Mouse (Mus musculus): ENCODE results near the gene Poldip3.

The Poldip3 gene

DNA sequence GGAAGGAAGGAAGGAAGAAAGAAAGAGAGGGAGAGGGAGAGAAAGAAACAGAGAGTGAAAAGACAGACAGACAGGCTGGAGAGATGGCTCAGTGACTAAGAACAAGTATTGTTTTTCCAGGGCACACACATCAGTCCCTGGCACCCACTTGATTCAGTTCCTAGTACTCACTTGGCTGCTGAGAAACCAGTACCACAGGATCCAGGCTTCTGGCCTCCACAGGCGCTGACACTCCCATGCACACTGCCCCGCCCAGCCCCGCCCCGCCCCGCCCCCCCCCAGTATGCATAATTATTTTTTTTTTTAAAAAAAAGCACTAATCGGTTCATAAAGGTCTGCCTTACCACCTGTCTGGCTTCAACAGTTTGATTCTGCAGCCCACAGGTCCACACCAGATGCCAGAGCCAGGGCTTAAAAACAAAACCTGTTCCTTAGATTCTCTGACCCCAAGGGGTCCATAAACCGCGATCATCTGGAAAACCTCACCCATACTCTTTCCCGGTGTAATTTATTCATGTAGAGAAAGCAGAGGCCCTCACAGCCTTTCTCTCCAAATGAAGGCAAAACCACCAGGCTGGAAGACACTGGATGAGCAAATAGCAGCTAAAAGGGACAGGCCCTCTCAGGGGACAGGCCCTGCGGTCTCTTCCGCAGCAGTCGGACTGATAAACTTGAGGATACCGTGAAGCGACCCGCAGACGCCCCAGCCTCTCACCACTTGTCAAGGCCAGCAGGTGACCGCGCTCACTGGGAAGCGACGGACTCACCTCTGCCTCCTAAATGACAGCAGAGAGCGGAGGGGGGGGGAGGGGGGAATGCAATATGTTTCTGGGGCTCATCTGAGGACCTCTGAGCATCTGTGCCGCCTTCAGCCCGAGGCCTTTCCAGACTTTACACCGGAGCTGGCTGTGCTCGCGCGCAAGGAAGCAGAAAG lies 60.4 kb downstream of the Poldip3 start:
- DNase-seq (ENCODE audit: low read depth) = no peak

DNA sequence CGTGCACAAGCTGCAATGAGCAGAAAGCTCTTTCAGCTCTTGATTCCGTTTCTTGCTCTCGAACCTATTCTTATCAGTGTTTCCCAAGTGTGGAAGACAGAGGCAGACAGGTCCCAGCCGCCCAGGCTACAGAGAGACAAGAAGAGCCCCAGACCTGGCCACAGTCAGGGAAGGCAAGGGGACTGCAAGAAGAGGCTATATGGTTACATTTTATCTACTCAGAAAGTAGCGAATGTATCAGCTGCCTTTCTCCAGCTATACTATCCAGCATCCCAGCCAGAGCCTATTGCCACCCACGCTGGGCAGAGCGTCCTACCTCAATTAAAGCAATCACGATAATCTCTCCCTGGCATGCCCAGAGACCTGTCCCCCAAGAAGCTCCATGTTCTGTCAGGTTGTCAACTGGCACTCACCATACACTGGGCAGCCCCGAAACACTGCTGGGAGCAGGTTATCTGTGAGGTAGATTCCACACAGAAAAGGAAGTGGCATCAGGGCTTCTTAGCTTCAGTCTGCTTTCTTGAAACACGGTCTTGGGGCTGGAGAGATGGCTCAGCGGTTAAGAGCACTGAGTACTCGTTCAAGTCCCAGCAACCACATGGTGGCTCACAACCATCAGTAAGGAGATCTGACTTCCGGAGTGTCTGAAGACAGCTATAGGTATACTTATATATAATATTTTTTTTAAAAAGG lies 62.4 kb downstream of the Poldip3 start:
- no peak for DNase-seq (ENCODE audit: low read depth)

GRCm38 (mm10) chr15:83085901-83086300 lies 63.3 kb downstream of the Poldip3 start:
- DNase-seq (ENCODE audit: low read depth) = peak; percentile 38

DNA sequence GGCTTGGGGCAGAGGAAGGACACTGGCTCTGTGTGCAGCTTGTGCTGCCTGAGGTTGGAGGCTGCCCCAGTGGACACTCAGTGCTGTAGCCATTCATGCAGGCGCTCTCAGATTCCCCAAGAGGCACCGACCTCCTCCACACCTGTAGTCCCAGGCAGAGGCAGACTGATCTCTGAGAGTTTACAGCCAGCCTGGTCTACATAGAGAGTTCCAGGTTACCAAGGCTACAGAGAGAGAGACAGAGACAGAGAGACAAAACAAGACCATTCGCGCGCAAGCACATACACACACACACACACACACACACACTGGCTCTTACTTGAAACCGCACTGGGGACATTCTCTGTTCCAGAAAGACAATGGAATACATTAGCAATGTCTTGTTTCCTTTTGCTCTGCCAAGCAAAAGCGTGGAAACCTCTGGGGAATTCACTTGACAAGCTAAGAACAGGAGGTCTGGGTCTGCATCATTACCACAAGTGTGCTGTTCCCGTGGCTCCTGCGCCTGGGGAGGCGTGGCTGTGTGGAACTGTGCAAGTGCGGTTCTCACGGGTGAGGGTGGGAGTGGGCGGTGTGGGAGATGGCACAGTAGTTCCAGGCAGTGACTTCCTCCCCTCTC lies 65.1 kb downstream of the Poldip3 start:
- no peak for DNase-seq (ENCODE audit: low read depth)

GRCm38 (mm10) chr15:83083530-83083929 lies 65.7 kb downstream of the Poldip3 start:
- DNase-seq (ENCODE audit: low read depth) = no peak

Measured in c-Kit-positive CD71-negative TER-119-negative erythroid progenitor cells, embryonic 14.5 days (primary cell).